ENCODE assay signal across 7 mouse cellular contexts in the genomic region with DNA sequence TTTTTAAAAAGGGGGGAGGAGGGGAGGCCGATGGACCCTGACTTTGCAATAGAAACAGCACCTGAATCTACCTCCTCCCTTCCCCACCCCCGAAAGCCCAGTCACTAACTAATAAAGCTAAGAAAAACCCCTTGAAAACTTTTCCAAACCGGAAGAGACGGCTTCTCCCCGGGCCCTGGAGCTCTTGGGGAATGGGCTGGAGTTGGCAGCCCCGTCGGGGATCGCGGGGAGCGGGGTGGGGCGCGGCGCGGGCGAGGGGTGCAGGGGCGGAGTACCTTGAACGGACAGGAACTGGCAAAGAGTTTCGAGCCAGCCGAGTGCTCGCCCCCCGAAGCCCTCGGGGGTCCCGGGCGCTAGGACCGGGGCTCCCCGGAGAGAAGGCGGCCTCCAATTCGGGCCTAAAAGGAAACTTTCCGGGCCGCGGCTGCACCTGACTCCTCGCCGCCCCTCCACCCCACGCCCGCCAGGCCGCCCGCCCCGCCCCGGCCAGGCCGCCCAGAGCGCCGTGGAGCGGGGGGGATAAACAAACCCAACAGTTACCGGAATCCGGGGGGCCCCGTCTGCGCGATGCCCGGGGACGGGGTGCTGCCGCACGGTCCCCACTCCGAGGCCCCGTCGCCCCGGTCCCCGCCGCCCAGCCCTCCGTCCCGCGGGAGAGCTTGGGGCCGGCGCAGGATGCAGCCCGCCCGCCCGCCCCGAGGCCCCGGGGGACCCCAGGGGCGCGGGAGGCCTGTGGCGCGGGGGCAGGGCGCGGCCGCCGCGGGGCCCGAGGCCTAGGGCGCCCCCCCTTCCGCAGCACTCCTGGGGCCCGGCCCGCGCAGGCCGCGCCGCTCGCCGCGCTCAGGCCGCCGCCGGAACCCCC. TPM values are rescaled to one million over a fixed set of nuclear protein-coding genes. Genes with fewer than 3 reads are reported as not detected.
DNase-seq lines count a peak whose midpoint lies in the region; ATAC-seq and TF ChIP-seq lines count a peak whose summit lies in the region.

No protein-coding gene starts in this region.

- WGBS in intestine, embryonic 16.5 days: under 1% methylated on average over 58 of the region's 92 CpGs
- WGBS in limb, embryonic 14.5 days: under 1% methylated on average over 21 of the region's 92 CpGs
- WGBS in midbrain, embryonic 15.5 days: under 1% methylated on average over 68 of the region's 92 CpGs
- WGBS in stomach, embryonic 14.5 days: 1% methylated on average over 50 of the region's 92 CpGs

- peak overlapping the region; percentile 81 for H3K4me2 ChIP-seq in intestine, embryonic 16.5 days (ENCODE audit: low read depth, low read length)
- H3K4me2 ChIP-seq in limb, embryonic 14.5 days (replicated peaks; ENCODE audit: low read depth, low read length, severe bottlenecking): peak overlapping the region; percentile 66
- peak overlapping the region; percentile 67 for H3K4me2 ChIP-seq in midbrain, embryonic 15.5 days
- peak overlapping the region; percentile 80 for H3K4me2 ChIP-seq in stomach, embryonic 14.5 days (replicated peaks; ENCODE audit: low read depth, low read length)

- no peaks in the 10 kb centered on the region for H3K27me3 ChIP-seq in intestine, embryonic 16.5 days (replicated peaks; ENCODE audit: control insufficient read depth, insufficient read depth, low read length)
- no peaks in the 10 kb centered on the region for H3K27me3 ChIP-seq in limb, embryonic 14.5 days (ENCODE audit: control insufficient read depth, insufficient read depth, low read length)
- no peaks in the 10 kb centered on the region for H3K27me3 ChIP-seq in midbrain, embryonic 15.5 days (replicated peaks)
- H3K27me3 ChIP-seq in stomach, embryonic 14.5 days (ENCODE audit: control insufficient read depth, insufficient read depth, low read length): no peaks in the 10 kb centered on the region

- peak; percentile 70 for ATAC-seq in intestine, embryonic 16.5 days
- peak; percentile 39 for ATAC-seq in limb, embryonic 14.5 days (ENCODE audit: low FRiP score, low read depth)
- peak; percentile 53 for ATAC-seq in midbrain, embryonic 15.5 days (replicated peaks)
- ATAC-seq in stomach, embryonic 14.5 days (ENCODE audit: insufficient number of reproducible peaks, insufficient read depth, low FRiP score, low read depth): peak; percentile 44

- H3K36me3 ChIP-seq in intestine, embryonic 16.5 days (ENCODE audit: control insufficient read depth, insufficient read depth, low read length): 0 out of 2 replicates have a peak, but pooled peaks cover 3% of the 10 kb centered on the region
- peaks cover 6% of the 10 kb centered on the region; the same call in 1 of the 2 replicates for H3K36me3 ChIP-seq in limb, embryonic 14.5 days (ENCODE audit: control insufficient read depth, insufficient read depth, low read length)
- H3K36me3 ChIP-seq in midbrain, embryonic 15.5 days (replicated peaks): no peaks in the 10 kb centered on the region
- peaks cover 6% of the 10 kb centered on the region; the same call in 1 of the 2 replicates for H3K36me3 ChIP-seq in stomach, embryonic 14.5 days (ENCODE audit: control insufficient read depth, insufficient read depth, low read length)

- H3K9me3 ChIP-seq in intestine, embryonic 16.5 days (ENCODE audit: control insufficient read depth, low read length): no peaks in the 10 kb centered on the region
- no peaks in the 10 kb centered on the region for H3K9me3 ChIP-seq in limb, embryonic 14.5 days (ENCODE audit: control insufficient read depth, low read length)
- H3K9me3 ChIP-seq in midbrain, embryonic 15.5 days: no peaks in the 10 kb centered on the region
- H3K9me3 ChIP-seq in stomach, embryonic 14.5 days (ENCODE audit: control insufficient read depth, low read depth, low read length): no peaks in the 10 kb centered on the region

- H3K4me3 ChIP-seq in intestine, embryonic 16.5 days (ENCODE audit: low read length): peak overlapping the region; percentile 87
- peak overlapping the region; percentile 89 for H3K4me3 ChIP-seq in limb, embryonic 14.5 days (replicated peaks; ENCODE audit: low read length)
- peak overlapping the region; percentile 92 for H3K4me3 ChIP-seq in midbrain, embryonic 15.5 days
- peak overlapping the region; percentile 87 for H3K4me3 ChIP-seq in stomach, embryonic 14.5 days (ENCODE audit: low read depth, low read length)

- TF ChIP-seq POLR2A in limb, embryonic 14.5 days (IDR thresholded peaks at IDR 0.05; ENCODE audit: borderline replicate concordance, extremely low read depth, insufficient read depth, insufficient read length): no peak

- peak; percentile 51 for DNase-seq in adipocyte (ENCODE audit: low spot score)
- DNase-seq in cerebellum, postnatal 14 days: peak; percentile 70 to 73
- DNase-seq in gastrocnemius, postnatal 36 days: peak; percentile 41 to 72
- DNase-seq in limb, embryonic 14.5 days (ENCODE audit: low spot score): peak; percentile 34

- H3K27ac ChIP-seq in intestine, embryonic 16.5 days (ENCODE audit: low read length): peak overlapping the region; percentile 99
- H3K27ac ChIP-seq in limb, embryonic 14.5 days (replicated peaks; ENCODE audit: low read depth, low read length): peak overlapping the region; percentile 100
- peak overlapping the region; percentile 96 for H3K27ac ChIP-seq in midbrain, embryonic 15.5 days
- peak overlapping the region; percentile 100 for H3K27ac ChIP-seq in stomach, embryonic 14.5 days (ENCODE audit: low read length)

- intact Hi-C loops in gastrocnemius, postnatal 36 days (cut with DNase I): no loop called here

- peaks cover 21% of the 10 kb centered on the region for H3K4me1 ChIP-seq in intestine, embryonic 16.5 days (ENCODE audit: control insufficient read depth, insufficient read depth, low read length)
- H3K4me1 ChIP-seq in limb, embryonic 14.5 days (ENCODE audit: control insufficient read depth, insufficient read depth, low read length): peaks cover 14% of the 10 kb centered on the region
- peaks cover 45% of the 10 kb centered on the region for H3K4me1 ChIP-seq in midbrain, embryonic 15.5 days
- peaks cover 22% of the 10 kb centered on the region; the same call in 1 of the 2 replicates for H3K4me1 ChIP-seq in stomach, embryonic 14.5 days (ENCODE audit: control insufficient read depth, insufficient read depth, low read length)

- H3K9ac ChIP-seq in intestine, embryonic 16.5 days (ENCODE audit: low read depth, low read length): peak overlapping the region; percentile 99
- H3K9ac ChIP-seq in limb, embryonic 14.5 days (ENCODE audit: low read depth, low read length, severe bottlenecking): peak overlapping the region; percentile 100
- H3K9ac ChIP-seq in midbrain, embryonic 15.5 days: peak overlapping the region; percentile 96
- peak overlapping the region; percentile 100 for H3K9ac ChIP-seq in stomach, embryonic 14.5 days (replicated peaks; ENCODE audit: low read depth, low read length)

RNA-seq across cellular contexts. Expression of gene Ino80d, which starts 1.0 kb away (rescaled TPM):
- 10 to 100 TPM; 12.2 to 13.3 TPM for total RNA-seq in gastrocnemius, postnatal 36 days (2021)
- 7.6 and 8.7 TPM in 2 replicates for polyA plus RNA-seq in intestine, embryonic 16.5 days (2015; fragmentation: Nextera tagmentation; extraction: Ambion mirVana)
- polyA plus RNA-seq in limb, embryonic 14.5 days (2012; rRNA removed): 10.2 and 12.1 TPM in 2 replicates
- polyA plus RNA-seq in limb, embryonic 14.5 days (2014; fragmentation: Nextera tagmentation; extraction: Ambion mirVana): 10.5 and 13.3 TPM in 2 replicates
- polyA plus RNA-seq in midbrain, embryonic 15.5 days (2015; fragmentation: Nextera tagmentation; extraction: Ambion mirVana): 10.3 and 12.7 TPM in 2 replicates
- 19.3 and 20.0 TPM in 2 replicates for polyA plus RNA-seq in stomach, embryonic 14.5 days (2014; fragmentation: Nextera tagmentation; extraction: Ambion mirVana)

Comparison
In these comparisons a context has a peak if more than half of its experiments do, and no peak if none do; other contexts are left out.
1. Peak in every context shown above with its lines: DNase-seq, ATAC-seq, H3K4me3 ChIP-seq and H3K27ac ChIP-seq.